Mouse (Mus musculus) T-cell, adult 2 months (primary cell): ENCODE measurements around the gene Apol11b.
"Not testable (repeated sequence)": the region's sequence is repeated elsewhere in the genome, so short reads cannot be mapped to it uniquely, and the experiment has no call there.

Experiments
- DNase-seq: peaks from one replicate; pipeline ENCODE4 v3.0.0; 2022; ENCODE audit warnings: low spot score

Apol11b gene

GRCm38 (mm10) chr15:77643176-77643575 is at the start of gene Apol11b:
Gene Apol11b (minus strand): TSS chr15:77643286.
- not testable (repeated sequence) for DNase-seq

- not testable (repeated sequence) for DNase-seq
Observed at GRCm38 (mm10) chr15:77691532-77692311, 48.6 kb upstream of the Apol11b start.

- DNase-seq, result peak; percentile 29
Observed at GRCm38 (mm10) chr15:77683944-77684343, 40.9 kb upstream of the Apol11b start.

- DNase-seq, result not testable (repeated sequence)
Observed at GRCm38 (mm10) chr15:77674081-77674480, 31.0 kb upstream of the Apol11b start.

GRCm38 (mm10) chr15:77661841-77662240 is 18.8 kb upstream of the Apol11b start:
- not testable (repeated sequence) for DNase-seq

- not testable (repeated sequence) for DNase-seq
Observed at GRCm38 (mm10) chr15:77659773-77660172, 16.7 kb upstream of the Apol11b start.

- not testable (repeated sequence) for DNase-seq
Observed at GRCm38 (mm10) chr15:77651143-77651542, 8.1 kb upstream of the Apol11b start.

GRCm38 (mm10) chr15:77629822-77630221 is 13.3 kb downstream of the Apol11b start:
- not testable (repeated sequence) for DNase-seq

GRCm38 (mm10) chr15:77628647-77629046 is 14.4 kb downstream of the Apol11b start:
- not testable (repeated sequence) for DNase-seq

- DNase-seq, result not testable (repeated sequence)
Observed at GRCm38 (mm10) chr15:77626471-77626870, 16.6 kb downstream of the Apol11b start.

- no peak for DNase-seq
Observed at GRCm38 (mm10) chr15:77624710-77625109, 18.4 kb downstream of the Apol11b start.

- no peak for DNase-seq
Observed at GRCm38 (mm10) chr15:77606069-77606468, 37.0 kb downstream of the Apol11b start.

- no peak for DNase-seq
Observed at GRCm38 (mm10) chr15:77598958-77599357, 44.1 kb downstream of the Apol11b start, which contains the start of gene Gm36245. Gene Gm36245 (plus strand): TSS chr15:77599258.

GRCm38 (mm10) chr15:77598429-77598828 is 44.7 kb downstream of the Apol11b start:
- no peak for DNase-seq

GRCm38 (mm10) chr15:77595961-77596360 is 47.1 kb downstream of the Apol11b start, which contains the start of gene Apol10b:
Gene Apol10b (minus strand): TSS chr15:77596125.
- no peak for DNase-seq

- DNase-seq, result no peak
Observed at GRCm38 (mm10) chr15:77593557-77593956, 49.5 kb downstream of the Apol11b start.

- DNase-seq, result no peak
Observed at GRCm38 (mm10) chr15:77590881-77591280, 52.2 kb downstream of the Apol11b start.

- no peak for DNase-seq
Observed at GRCm38 (mm10) chr15:77588981-77589380, 54.1 kb downstream of the Apol11b start.

- no peak for DNase-seq
Observed at GRCm38 (mm10) chr15:77587026-77587425, 56.1 kb downstream of the Apol11b start.
